Mouse (Mus musculus): ENCODE measurements around the gene Ulk2.

Gene Ulk2

GRCm38 (mm10) chr11:61761584-61762407 lies 93.1 kb downstream of the Ulk2 start, which contains the start of gene Prpsap2:
Gene Prpsap2 (minus strand): TSS chr11:61762088.
- peak; percentile 96 for DNase-seq (ENCODE audit: low read depth, low spot score)

DNA sequence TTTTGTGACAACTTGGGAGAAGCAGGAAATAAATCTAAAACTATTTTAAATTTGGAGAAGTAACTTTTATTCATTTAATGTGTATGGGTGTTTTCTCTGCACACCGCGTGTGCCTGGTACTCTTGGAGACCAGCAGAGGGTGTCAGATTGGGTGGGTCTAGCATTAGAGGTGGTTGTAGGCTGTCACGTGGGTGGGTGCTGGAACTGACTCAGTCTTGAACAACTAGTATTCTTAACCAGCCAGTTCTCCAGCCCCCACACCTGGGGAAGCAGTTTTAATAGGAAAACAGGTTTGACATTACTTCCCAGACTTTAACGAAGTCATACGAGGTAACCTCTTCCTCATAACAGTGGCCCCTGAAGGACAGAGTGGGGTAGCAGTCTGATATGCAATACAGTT lies 94.4 kb downstream of the Ulk2 start:
- no peak for DNase-seq (ENCODE audit: low read depth, low spot score)

DNA sequence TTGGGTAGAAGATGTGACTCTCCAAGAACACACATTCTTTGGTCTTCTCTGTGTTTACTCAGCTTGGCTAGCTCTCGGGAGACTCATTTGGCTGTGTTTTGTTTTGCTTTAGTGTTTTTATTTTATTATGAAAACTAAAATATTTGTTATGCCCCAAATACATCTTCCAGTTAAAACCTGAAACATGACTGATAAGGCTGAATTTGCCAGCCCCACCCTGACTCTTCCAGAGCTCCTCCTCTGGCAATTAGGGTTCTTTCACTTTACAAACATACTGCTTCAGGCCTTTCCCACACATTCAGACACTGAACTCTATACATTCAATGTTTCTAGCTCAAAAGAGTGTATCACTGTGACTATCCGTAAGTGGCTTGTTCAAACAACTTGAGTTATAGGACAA lies 97.7 kb downstream of the Ulk2 start:
- no peak for DNase-seq (ENCODE audit: low read depth, low spot score)

DNA sequence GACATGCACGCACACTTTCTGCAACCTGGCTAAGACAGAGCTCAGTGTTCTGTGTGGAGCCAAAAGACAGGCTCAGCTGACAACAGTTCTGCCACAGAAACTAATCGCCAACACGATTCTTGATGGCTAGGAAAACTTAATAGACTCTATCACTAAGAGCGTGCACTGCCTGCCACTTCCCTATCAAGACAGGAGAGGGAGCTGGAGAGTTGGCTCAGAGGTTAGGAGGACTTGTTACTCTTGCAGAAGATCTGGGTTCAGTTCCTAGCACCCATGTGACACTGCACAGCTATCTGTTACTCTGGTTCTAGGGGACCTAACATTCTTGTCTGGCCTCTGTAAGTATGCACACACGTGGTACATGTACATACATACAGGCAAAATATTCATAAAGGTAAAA lies 103.3 kb downstream of the Ulk2 start:
- no peak for DNase-seq (ENCODE audit: low read depth, low spot score)

- no peak for DNase-seq (ENCODE audit: low read depth, low spot score)
These were observed 107.7 kb downstream of the Ulk2 start for GRCm38 (mm10) chr11:61747161-61747560.

DNA sequence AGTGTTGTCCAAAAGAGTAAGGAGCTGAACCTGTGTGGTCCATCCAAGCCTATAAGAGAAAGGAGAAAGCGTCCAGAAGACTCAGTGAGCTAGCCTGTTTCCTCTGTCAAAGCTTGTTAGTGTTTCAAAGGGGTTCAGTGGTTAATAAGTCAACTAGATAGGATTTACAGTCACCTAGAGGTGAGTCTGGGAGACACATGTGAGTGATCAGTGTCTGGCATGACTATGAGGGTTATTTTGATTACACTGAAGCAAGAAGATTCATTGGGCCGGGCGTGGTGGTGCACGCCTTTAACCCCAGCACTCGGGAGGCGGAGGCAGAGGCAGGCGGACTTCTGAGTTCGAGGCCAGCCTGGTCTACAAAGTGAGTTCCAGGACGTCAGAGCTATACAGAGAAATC lies 109.1 kb downstream of the Ulk2 start:
- DNase-seq (ENCODE audit: low read depth, low spot score): no peak

GRCm38 (mm10) chr11:61744460-61744859 lies 110.4 kb downstream of the Ulk2 start:
- DNase-seq (ENCODE audit: low read depth, low spot score): no peak

GRCm38 (mm10) chr11:61743768-61744167 lies 111.1 kb downstream of the Ulk2 start:
- DNase-seq (ENCODE audit: low read depth, low spot score): no peak

- DNase-seq (ENCODE audit: low read depth, low spot score): no peak
These were observed 114.4 kb downstream of the Ulk2 start for GRCm38 (mm10) chr11:61740500-61740899.

DNA sequence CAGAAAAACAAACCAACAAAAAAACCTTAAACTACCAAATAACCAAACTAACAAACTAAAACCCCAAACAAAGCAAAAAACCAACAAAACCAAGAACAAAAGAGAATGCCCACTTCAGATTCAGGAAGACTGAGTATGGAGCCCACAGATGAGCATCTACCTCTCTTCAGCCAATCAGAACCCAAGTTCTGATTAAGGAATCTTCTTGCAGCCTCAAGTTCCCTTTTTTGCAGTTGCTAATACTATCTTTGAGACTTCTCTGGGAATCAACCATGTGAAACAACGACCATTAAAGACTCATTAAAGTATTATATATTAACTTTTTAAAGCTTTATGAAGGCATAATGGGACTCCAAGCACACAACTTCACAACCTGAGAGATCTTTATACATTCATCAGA lies 117.6 kb downstream of the Ulk2 start:
- DNase-seq (ENCODE audit: low read depth, low spot score): no peak

- DNase-seq (ENCODE audit: low read depth, low spot score): no peak
These were observed 122.2 kb downstream of the Ulk2 start for GRCm38 (mm10) chr11:61732672-61733071.

- no peak for DNase-seq (ENCODE audit: low read depth, low spot score)
These were observed 126.8 kb downstream of the Ulk2 start for GRCm38 (mm10) chr11:61728037-61728436.
